Mouse (Mus musculus) right cerebral cortex, postnatal 10 days (tissue): ENCODE measurements around the gene Prkag3.

Experiments
- DNase-seq, 2 experiments: peaks; one replicate each; pipeline ENCODE4 v3.0.0; 2021; ENCODE audit warnings: low spot score in 2 of 2

The Prkag3 gene

GRCm38 (mm10) chr1:74713859-74714730 lies 34.9 kb downstream of the Prkag3 start:
- no peak for DNase-seq

GRCm38 (mm10) chr1:74713099-74713858 lies 35.7 kb downstream of the Prkag3 start, which contains the start of gene Cyp27a1:
Cyp27a1 (plus strand) TSS chr1:74713574.
- peak in 1 of 2 experiments; percentile 29 for DNase-seq

GRCm38 (mm10) chr1:74712461-74713098 lies 36.4 kb downstream of the Prkag3 start:
- no peak for DNase-seq

GRCm38 (mm10) chr1:74712046-74712445 lies 37.0 kb downstream of the Prkag3 start:
- DNase-seq: no peak

- no peak for DNase-seq
Observed at GRCm38 (mm10) chr1:74709566-74709965, 39.5 kb downstream of the Prkag3 start.

GRCm38 (mm10) chr1:74705016-74705415 lies 44.0 kb downstream of the Prkag3 start:
- DNase-seq: no peak

- no peak for DNase-seq
Observed at GRCm38 (mm10) chr1:74704156-74704555, 44.9 kb downstream of the Prkag3 start.

GRCm38 (mm10) chr1:74702142-74702553 lies 46.9 kb downstream of the Prkag3 start:
- no peak for DNase-seq

- no peak for DNase-seq
Observed at GRCm38 (mm10) chr1:74698791-74699190, 50.2 kb downstream of the Prkag3 start.

- no peak for DNase-seq
Observed at GRCm38 (mm10) chr1:74698353-74698752, 50.7 kb downstream of the Prkag3 start.

- no peak for DNase-seq
Observed at GRCm38 (mm10) chr1:74697416-74697815, 51.6 kb downstream of the Prkag3 start.

- DNase-seq: no peak
Observed at GRCm38 (mm10) chr1:74695836-74696235, 53.2 kb downstream of the Prkag3 start.

- no peak for DNase-seq
Observed at GRCm38 (mm10) chr1:74693891-74694583, 55.0 kb downstream of the Prkag3 start.
